Mouse (Mus musculus) small intestine, adult 2 months (tissue): ENCODE data around the gene Gm20388.

Experiments
- CTCF ChIP-seq: fragments of 200-500 bp; IDR thresholded peaks from 2 replicates; pipeline ENCODE4 v1.5.1; 2012; ENCODE audit warnings: low read depth, mild to moderate bottlenecking, control low read depth, inconsistent platforms, low read length, moderate library complexity, mixed read lengths; ENCODE audit not compliant: insufficient replicate concordance, insufficient read length; ENCODE audit errors: extremely low read depth
- POLR2A ChIP-seq: fragments of 200-500 bp; IDR thresholded peaks from 2 replicates; pipeline ENCODE4 v1.6.1; 2012; ENCODE audit warnings: low read depth, mild to moderate bottlenecking, control low read depth, inconsistent platforms, low read length, moderate library complexity

- TF ChIP-seq CTCF (no peak), POLR2A (no peak)
These were observed 2664.6 kb downstream of the Gm20388 start for GRCm38 (mm10) chr8:122575286-122575685.
